Mouse (Mus musculus) intestine, postnatal 0 days (tissue): ENCODE data around the gene Irf2bp1. TPM values are rescaled to one million over a fixed set of nuclear protein-coding genes. Genes with fewer than 3 reads are reported as not detected.
A peak's percentile ranks its signal among the peaks of the same experiment; 100 is the strongest.

Experiments
- ATAC-seq: fragments of 200-750 bp; cut with Nextera tagmentation; 2 replicates; pipeline ENCODE4 v1.8.0; 2017; ENCODE audit warnings: mild to moderate bottlenecking, moderate TSS enrichment, moderate library complexity
- H3K27ac ChIP-seq: fragments of 300-500 bp; sonication (generic); 2 replicates; pipeline ENCODE4 v1.5.1; 2014; ENCODE audit warnings: mild to moderate bottlenecking, low read depth, low read length, moderate library complexity
- H3K27me3 ChIP-seq: fragments of 300-500 bp; sonication (generic); replicated peaks from 2 replicates; pipeline ENCODE4 v1.6.1; 2014; ENCODE audit warnings: low read length, mixed read lengths; ENCODE audit not compliant: control insufficient read depth, insufficient read depth
- H3K36me3 ChIP-seq: fragments of 300-500 bp; sonication (generic); 2 replicates; pipeline ENCODE4 v1.6.1; 2014; ENCODE audit warnings: mild to moderate bottlenecking, moderate library complexity; ENCODE audit not compliant: control insufficient read depth, insufficient read depth
- H3K4me1 ChIP-seq: fragments of 300-500 bp; sonication (generic); replicated peaks from 2 replicates; pipeline ENCODE4 v1.6.1; 2014; ENCODE audit warnings: antibody characterized with exemption, low read length, mixed read lengths; ENCODE audit not compliant: control insufficient read depth, insufficient read depth
- H3K4me2 ChIP-seq: fragments of 300-500 bp; sonication (generic); replicated peaks from 2 replicates; pipeline ENCODE4 v1.6.1; 2014; ENCODE audit warnings: low read depth, mild to moderate bottlenecking, moderate library complexity
- H3K4me3 ChIP-seq: fragments of 300-500 bp; sonication (generic); 2 replicates; pipeline ENCODE4 v1.5.1; 2014; ENCODE audit warnings: low read depth, low read length
- H3K9ac ChIP-seq: fragments of 300-500 bp; sonication (generic); 2 replicates; pipeline ENCODE4 v1.6.1; 2014; ENCODE audit warnings: mild to moderate bottlenecking, low read depth, low read length
- H3K9me3 ChIP-seq: fragments of 300-500 bp; sonication (generic); 2 replicates; pipeline ENCODE4 v1.6.1; 2016; ENCODE audit warnings: mixed run types; ENCODE audit not compliant: control insufficient read depth
- CTCF ChIP-seq: sonication (generic); IDR thresholded peaks from 2 replicates; pipeline ENCODE4 v1.5.1; 2016; ENCODE audit warnings: low read depth, mild to moderate bottlenecking, control low read depth, antibody characterized with exemption, moderate library complexity
- WGBS: fragments of 180-500 bp; shearing (Covaris S2); extraction: QIAGEN DNeasy Blood & Tissue Kit; methylation state at CpG from one replicate; pipeline ENCODE4 v1.1.7; 2014; 5-methylcytosine and 5-hydroxymethylcytosine counted together
- polyA plus RNA-seq: library from polyadenylated mRNA; unstranded; fragments of >200 nt; fragmentation: Nextera tagmentation; extraction: Ambion mirVana; gene quantifications from 2 replicates; pipeline ENCODE4 v1.2.1, GENCODE M21; 2015

The Irf2bp1 gene
- 11.4 and 11.9 TPM in 2 replicates for polyA plus RNA-seq

DNA sequence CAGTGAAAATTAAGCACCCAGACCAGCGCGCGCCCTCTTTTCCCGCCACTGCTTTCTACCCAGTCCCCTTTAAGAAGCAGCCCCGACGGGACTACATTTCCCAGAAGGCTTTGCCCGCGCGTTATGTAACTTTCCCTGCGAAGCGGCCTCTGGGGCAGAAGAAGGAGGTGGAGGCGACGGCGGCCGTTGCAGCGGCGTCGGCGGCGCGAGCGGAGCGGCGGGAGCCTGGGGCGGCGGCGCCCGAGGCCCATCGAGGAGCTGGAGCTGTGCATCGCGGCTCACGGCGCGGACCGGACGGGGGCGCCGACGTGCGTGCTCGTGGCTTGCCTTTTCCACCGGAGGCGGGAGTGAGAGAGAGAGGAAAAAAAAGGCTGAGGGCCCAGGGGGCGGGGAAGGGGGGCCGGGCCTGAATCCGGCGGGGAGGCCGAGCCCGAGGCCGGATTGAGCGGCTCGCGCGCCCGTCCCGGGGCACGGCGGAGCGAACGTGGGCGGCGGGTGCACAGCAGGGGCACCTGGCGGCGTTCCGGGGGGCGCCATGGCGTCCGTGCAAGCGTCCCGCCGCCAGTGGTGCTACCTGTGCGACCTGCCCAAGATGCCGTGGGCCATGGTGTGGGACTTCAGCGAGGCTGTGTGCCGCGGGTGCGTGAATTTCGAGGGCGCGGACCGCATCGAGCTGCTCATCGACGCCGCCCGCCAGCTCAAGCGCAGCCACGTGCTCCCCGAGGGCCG is at the start of gene Irf2bp1:
TSS of gene Irf2bp1 (plus strand) at position 143 of the 729 bp plus-strand sequence.
- Histone ChIP-seq H3K27me3 (no peaks in the 10 kb centered on the region), H3K4me3 (peak within 1 kb of the TSS; percentile 86), H3K9me3 (no peaks in the 10 kb centered on the region), H3K4me2 (peak within 1 kb of the TSS; percentile 91), H3K27ac (peak within 1 kb of the TSS; percentile 92), H3K9ac (peak within 1 kb of the TSS; percentile 69), H3K36me3 (peaks cover 11% of the 10 kb centered on the region; the same call in 1 of the 2 replicates), H3K4me1 (peaks cover 15% of the 10 kb centered on the region)
- peak; percentile 58 for ATAC-seq
- WGBS, result under 1% methylated on average over 78 of the region's 90 CpGs
- peak; percentile 27 for TF ChIP-seq CTCF

DNA sequence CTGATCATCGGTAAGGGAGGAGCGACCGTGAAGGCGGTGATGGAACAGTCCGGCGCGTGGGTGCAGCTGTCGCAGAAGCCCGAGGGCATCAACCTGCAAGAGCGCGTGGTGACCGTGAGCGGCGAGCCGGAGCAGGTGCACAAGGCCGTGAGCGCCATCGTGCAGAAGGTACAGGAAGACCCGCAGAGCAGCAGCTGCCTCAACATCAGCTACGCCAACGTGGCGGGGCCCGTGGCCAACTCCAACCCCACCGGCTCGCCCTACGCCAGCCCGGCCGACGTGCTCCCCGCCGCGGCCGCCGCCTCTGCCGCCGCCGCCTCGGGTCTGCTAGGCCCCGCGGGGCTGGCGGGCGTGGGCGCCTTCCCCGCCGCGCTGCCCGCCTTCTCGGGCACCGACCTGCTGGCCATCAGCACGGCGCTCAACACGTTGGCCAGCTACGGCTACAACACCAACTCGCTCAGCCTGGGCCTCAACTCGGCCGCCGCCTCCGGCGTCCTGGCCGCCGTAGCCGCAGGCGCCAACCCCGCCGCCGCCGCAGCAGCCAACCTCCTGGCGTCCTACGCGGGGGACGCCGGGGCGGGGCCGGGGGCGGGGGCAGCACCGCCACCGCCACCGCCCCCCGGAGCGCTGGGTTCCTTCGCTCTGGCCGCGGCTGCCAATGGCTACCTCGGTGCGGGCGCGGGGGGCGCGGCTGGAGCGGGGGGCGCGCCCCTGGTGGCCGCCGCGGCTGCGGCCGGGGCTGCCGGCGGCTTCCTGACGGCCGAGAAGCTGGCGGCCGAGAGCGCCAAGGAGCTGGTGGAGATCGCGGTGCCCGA is 46.1 kb upstream of the Irf2bp1 start:
- 1% methylated on average over 82 of the region's 107 CpGs for WGBS
- Histone ChIP-seq H3K9me3 (no peaks in the 10 kb centered on the region), H3K9ac (peak overlapping the region; percentile 46), H3K27ac (0 out of 2 replicates have a peak overlapping the region, but pooled peaks have one; percentile 15), H3K4me1 (no peaks in the 10 kb centered on the region), H3K27me3 (peaks cover 52% of the 10 kb centered on the region), H3K4me3 (peak overlapping the region; percentile 64), H3K4me2 (peak overlapping the region; percentile 99), H3K36me3 (no peaks in the 10 kb centered on the region; the same call in 1 of the 2 replicates)
- peak; percentile 47 for ATAC-seq
- 0 out of 2 replicates have a peak, but pooled peaks have one; percentile 12 for TF ChIP-seq CTCF

- peak overlapping the region; percentile 99 for H3K4me2 ChIP-seq
- ATAC-seq, result no peak
- peak overlapping the region; percentile 64 for H3K4me3 ChIP-seq
- H3K27me3 ChIP-seq, result peaks cover 58% of the 10 kb centered on the region
- no peaks in the 10 kb centered on the region for H3K4me1 ChIP-seq
- H3K36me3 ChIP-seq, result no peaks in the 10 kb centered on the region; the same call in 1 of the 2 replicates
- WGBS, result 5% methylated on average over 10 of the region's 21 CpGs
- no peak overlapping the region for H3K27ac ChIP-seq
- TF ChIP-seq CTCF, result no peak
- no peaks in the 10 kb centered on the region for H3K9me3 ChIP-seq
- H3K9ac ChIP-seq, result peak overlapping the region; percentile 46
Observed at GRCm38 (mm10) chr7:18958384-18958766, 45.5 kb upstream of the Irf2bp1 start.

DNA sequence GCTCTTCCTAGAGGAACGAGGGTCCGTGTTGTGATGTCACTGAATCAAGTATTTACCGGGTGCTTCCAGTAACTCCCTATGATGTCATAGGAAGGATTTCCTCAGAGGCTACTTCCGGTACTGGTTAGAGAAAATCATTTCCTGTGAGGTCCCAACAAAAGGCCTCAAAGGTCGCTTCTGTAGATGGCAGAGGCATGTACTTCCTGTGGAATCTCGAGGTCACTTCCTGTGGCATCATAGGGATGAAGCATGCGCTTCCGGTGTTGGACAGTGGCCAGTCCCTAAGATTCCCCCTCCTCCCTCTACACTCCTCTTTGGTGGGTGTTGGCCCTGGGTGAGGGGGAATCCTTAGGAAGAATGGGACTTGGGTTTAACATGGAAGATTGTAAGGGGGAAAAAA is 44.4 kb upstream of the Irf2bp1 start:
- WGBS, result 54% methylated on average over 8 of the region's 8 CpGs
- no peak for ATAC-seq
- H3K4me2 ChIP-seq, result no peak overlapping the region
- no peaks in the 10 kb centered on the region for H3K9me3 ChIP-seq
- H3K4me1 ChIP-seq, result no peaks in the 10 kb centered on the region
- no peak overlapping the region for H3K9ac ChIP-seq
- H3K4me3 ChIP-seq, result no peak overlapping the region
- TF ChIP-seq CTCF, result no peak
- H3K27me3 ChIP-seq, result peaks cover 69% of the 10 kb centered on the region
- no peak overlapping the region for H3K27ac ChIP-seq
- no peaks in the 10 kb centered on the region; the same call in 1 of the 2 replicates for H3K36me3 ChIP-seq

DNA sequence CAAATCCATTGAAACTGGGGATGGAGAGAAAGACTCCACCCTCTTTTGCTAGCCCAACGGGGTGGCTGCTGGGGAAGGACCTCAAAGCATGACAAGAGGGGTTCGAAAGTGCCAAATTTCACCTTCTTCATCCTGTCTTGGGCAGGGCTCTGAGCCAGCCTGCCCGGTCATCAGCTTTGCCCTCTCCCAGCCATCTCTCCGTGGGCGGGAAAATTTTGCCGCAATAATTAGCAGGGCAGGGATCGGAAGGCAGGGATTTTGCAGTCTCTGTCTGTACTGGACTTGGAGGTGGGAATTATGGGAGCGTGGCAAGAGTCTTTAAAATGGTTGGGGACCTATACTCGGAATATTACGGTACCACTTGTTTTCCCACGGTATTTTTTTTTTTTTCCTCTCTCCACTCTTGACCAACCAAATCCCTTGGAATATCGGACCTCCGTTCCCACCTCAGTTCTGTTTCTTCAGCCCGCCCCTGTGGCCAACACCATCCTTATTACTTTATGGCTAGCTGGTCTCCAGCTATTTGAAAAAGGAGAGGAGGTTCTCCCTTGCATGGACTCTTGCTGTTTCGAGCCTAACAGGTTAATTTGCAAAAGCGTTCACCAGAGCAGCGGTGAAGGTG is 41.6 kb upstream of the Irf2bp1 start:
- no peak for ATAC-seq
- no peak overlapping the region for H3K9ac ChIP-seq
- no peak overlapping the region; the same call in 1 of the 2 replicates for H3K4me3 ChIP-seq
- WGBS, result 3% methylated on average over 17 of the region's 17 CpGs
- no peak overlapping the region for H3K27ac ChIP-seq
- TF ChIP-seq CTCF, result no peak
- H3K4me1 ChIP-seq, result no peaks in the 10 kb centered on the region
- H3K36me3 ChIP-seq, result no peaks in the 10 kb centered on the region
- H3K9me3 ChIP-seq, result no peaks in the 10 kb centered on the region
- H3K27me3 ChIP-seq, result peaks cover 69% of the 10 kb centered on the region
- peak overlapping the region; percentile 37; the same call in 1 of the 2 replicates for H3K4me2 ChIP-seq

- Histone ChIP-seq H3K4me1 (no peaks in the 10 kb centered on the region), H3K4me3 (no peak overlapping the region; the same call in 1 of the 2 replicates), H3K27me3 (peaks cover 64% of the 10 kb centered on the region), H3K9me3 (no peaks in the 10 kb centered on the region), H3K4me2 (peak overlapping the region; percentile 37; the same call in 1 of the 2 replicates), H3K27ac (no peak overlapping the region), H3K9ac (no peak overlapping the region), H3K36me3 (no peaks in the 10 kb centered on the region)
- 5% methylated on average over 20 of the region's 20 CpGs for WGBS
- TF ChIP-seq CTCF, result no peak
- no peak for ATAC-seq
Observed at GRCm38 (mm10) chr7:18962795-18963194, 41.0 kb upstream of the Irf2bp1 start.
